Mouse (Mus musculus): ENCODE data around the gene Sec31b.
A peak's percentile ranks its signal among the peaks of the same experiment; 100 is the strongest.

Sec31b gene

GRCm38 (mm10) chr19:44525551-44526205, 20.0 kb downstream of the Sec31b start:
- no peak for DNase-seq

GRCm38 (mm10) chr19:44519152-44519551, 26.5 kb downstream of the Sec31b start:
- no peak for DNase-seq

GRCm38 (mm10) chr19:44517996-44518768, 27.5 kb downstream of the Sec31b start:
- no peak for DNase-seq

GRCm38 (mm10) chr19:44515769-44516168, 29.9 kb downstream of the Sec31b start:
- DNase-seq = no peak

- no peak for DNase-seq
Measured at GRCm38 (mm10) chr19:44514521-44515451, 30.9 kb downstream of the Sec31b start.

- no peak for DNase-seq
Measured at GRCm38 (mm10) chr19:44513921-44514482, 31.7 kb downstream of the Sec31b start.

GRCm38 (mm10) chr19:44513054-44513833, 32.4 kb downstream of the Sec31b start:
- no peak for DNase-seq

- DNase-seq = no peak
Measured at GRCm38 (mm10) chr19:44512601-44513000, 33.1 kb downstream of the Sec31b start.

- peak; percentile 15 to 19 for DNase-seq
Measured at GRCm38 (mm10) chr19:44511451-44512231, 34.0 kb downstream of the Sec31b start.

- peak; percentile 52 to 57 for DNase-seq
Measured at GRCm38 (mm10) chr19:44510534-44511175, 35.0 kb downstream of the Sec31b start.

GRCm38 (mm10) chr19:44502741-44503140, 42.9 kb downstream of the Sec31b start:
- DNase-seq = no peak

- DNase-seq = no peak
Measured at GRCm38 (mm10) chr19:44501925-44502324, 43.7 kb downstream of the Sec31b start.

GRCm38 (mm10) chr19:44500240-44500639, 45.4 kb downstream of the Sec31b start:
- DNase-seq = no peak

GRCm38 (mm10) chr19:44498936-44499335, 46.7 kb downstream of the Sec31b start:
- DNase-seq = no peak

GRCm38 (mm10) chr19:44496941-44497340, 48.7 kb downstream of the Sec31b start:
- DNase-seq = no peak

GRCm38 (mm10) chr19:44496511-44496910, 49.2 kb downstream of the Sec31b start:
- peak; percentile 24 to 30 for DNase-seq

- DNase-seq = no peak
Measured at GRCm38 (mm10) chr19:44493128-44493527, 52.5 kb downstream of the Sec31b start, which contains the start of gene Wnt8b. Gene Wnt8b (plus strand): TSS chr19:44493472.

- DNase-seq = peak; percentile 75 to 76
Measured at GRCm38 (mm10) chr19:44487266-44487665, 58.4 kb downstream of the Sec31b start.

GRCm38 (mm10) chr19:44476541-44476940, 69.1 kb downstream of the Sec31b start:
- DNase-seq = peak in 1 of 2 experiments; percentile 26

- no peak for DNase-seq
Measured at GRCm38 (mm10) chr19:44475268-44475667, 70.4 kb downstream of the Sec31b start.
